Mouse (Mus musculus) v-Abl transformed pro-B cells (cell line): ENCODE data around the gene Slamf6.

Experiments
- in situ Hi-C, 2 experiments: fragments of 400-800 bp; cut with MboI; formaldehyde crosslinking; loops; one replicate each; pipeline ENCODE4 v1.15.1; 2025; ENCODE audit not compliant: unreplicated experiment in 2 of 2

The Slamf6 gene

DNA sequence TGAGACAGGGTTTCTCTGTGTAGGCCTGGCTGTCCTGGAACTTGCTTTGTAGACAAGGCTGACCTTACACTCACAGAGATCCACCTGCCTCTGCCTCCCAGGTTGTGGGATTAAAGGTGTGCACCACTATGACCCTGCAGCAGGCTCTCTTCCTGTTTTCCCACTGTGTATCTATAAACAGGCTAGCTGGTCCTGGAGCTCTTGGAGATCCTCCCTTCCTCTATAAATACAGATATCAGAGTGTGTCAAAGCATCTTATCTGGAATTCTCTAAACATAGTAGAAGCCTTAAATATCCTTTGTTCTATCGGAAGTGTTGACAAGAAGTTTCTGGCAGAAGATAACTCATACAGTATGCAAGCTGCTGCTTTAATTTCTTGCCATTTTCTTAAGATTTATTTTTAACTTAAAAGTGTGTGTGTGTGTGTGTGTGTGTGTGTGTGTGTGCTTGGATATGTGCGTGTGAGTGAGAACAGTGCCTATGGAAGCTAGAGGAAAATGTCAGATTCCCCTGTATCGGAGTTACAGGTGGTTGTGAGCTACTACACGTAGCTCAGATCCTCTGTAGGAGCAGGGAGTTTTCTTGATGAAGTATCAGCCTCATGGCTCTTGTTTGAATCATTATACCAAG, 75.7 kb downstream of the Slamf6 start:
- in situ Hi-C loops = no loop called here

- in situ Hi-C loops = no loop called here
These were observed 77.2 kb downstream of the Slamf6 start for GRCm38 (mm10) chr1:171994501-171994900.

DNA sequence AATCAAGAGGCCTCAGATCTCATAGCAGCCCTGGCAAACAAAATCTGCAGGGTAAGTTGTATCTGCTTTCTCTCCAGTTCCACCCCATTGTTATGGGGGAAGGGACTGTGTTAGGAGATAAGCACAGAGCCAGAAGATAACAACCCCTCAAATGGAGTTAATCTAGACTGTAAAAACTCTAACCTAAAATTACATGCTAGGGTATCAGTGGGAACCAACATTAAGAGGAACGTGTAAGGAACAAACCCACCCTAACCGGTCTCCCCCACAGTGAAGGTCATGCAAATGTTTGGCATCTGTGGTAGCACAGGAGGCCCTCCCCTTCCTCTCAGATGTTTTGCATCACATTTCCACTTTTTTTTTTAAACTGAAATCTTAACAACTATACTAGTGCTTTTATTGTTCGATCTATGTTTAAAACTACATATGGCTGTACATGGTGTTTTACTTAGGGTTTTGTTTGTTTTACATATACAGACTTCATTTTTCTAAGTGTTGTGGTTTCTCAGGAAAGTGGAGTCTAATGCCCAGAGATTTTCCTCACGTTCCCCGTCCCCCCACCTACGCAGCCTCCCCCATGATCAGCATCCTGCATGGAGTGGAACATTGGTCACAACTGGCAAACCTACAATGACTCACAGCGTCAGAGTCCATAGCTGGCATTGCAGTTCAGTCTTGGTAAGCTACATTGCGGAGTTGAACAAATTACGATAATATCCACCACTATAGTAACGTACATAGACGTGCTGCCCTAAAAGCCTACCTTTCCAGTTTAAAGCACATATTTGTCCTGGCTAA, 77.8 kb downstream of the Slamf6 start:
- in situ Hi-C loops = no loop called here

GRCm38 (mm10) chr1:171996701-171997100, 79.4 kb downstream of the Slamf6 start:
- in situ Hi-C loops = no loop called here

DNA sequence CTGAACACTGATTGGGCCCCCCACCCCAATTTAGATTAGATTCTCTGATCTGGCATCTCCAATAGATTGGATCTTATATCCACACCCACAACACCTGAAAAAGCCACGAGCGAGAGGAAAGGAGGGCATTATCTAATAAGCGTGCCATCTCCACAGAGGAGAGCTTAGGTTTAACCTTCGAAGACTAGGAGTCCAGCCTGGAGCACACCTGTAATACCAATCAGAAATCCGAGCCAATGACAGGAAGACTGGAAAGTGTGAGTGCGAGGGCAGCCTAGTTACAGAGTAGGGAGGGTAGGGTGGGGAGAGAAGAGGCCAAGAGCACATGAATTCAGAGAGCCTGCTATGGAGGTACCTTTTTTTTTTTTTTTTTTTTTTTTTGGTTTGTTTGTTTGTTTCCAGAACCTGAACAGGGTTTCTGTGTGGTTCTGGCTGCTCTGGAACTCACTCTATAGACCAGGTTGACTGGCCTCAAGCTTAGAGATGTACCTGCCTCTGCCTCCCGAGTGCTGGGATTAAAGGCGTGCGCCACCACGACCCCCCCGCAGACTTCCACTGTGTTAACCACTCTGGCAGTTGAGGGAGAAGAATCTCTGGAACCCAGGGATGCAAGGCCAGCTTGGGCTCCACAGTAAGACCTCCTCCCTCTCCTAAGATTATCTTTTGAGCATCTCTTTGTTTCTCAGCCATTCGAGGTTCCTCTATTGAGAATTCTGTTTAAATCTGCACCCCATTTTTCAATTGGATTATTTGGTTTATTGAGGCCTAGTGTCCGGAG, 81.7 kb downstream of the Slamf6 start:
- in situ Hi-C loops = no loop called here

DNA sequence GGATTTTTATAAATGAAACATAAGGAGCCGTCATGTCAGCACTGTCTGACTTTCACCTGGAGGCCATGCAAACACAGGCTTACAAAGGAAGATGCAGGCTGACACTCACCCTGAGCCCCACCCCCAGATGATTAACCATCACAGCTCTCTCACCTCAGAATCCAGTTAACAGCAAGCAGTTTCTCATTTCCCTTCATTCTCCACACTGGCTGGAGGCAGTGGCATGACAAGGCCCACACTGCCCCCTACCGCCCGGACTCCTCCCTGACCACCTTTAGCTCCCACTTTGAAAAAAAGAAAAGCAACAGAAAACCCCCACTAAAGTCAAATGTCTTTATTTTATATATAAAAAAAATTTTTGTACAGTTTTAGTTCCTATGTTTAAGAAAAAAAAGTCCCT, 83.3 kb downstream of the Slamf6 start:
- in situ Hi-C loops = loop anchor here (5.0 kb wide), 2 partner anchors 83 to 173 kb away; partner anchors contain the start of gene Slamf6 (in 1 of the 2)

DNA sequence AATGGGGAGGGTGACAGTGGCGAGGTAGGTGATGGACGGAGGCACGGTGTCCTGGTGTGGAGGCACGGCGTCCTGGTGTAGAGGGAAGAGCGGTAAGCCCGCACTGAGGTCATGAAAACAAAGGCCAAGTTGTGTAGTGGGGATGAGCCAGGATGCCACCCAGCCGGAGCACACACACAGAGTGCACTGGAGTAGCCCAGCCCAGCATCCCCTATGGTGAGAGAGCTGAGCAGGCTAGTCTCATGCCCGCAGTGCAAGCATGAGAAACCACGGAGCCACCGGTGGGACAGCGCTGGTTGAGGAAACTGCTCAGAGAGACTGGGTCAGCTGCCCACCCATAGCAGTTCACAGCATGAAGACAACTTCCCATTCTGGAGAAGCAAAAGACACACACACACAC, 84.3 kb downstream of the Slamf6 start:
- in situ Hi-C loops = loop anchor here (5.0 kb wide), 2 partner anchors 84 to 174 kb away; partner anchors contain the start of gene Slamf6 (in 1 of the 2)
